Mouse (Mus musculus): ENCODE data around the gene C1s1. TPM values are rescaled to one million over a fixed set of nuclear protein-coding genes. Genes with fewer than 3 reads are reported as not detected.

C1s1 gene
- 2.5 and 2.9 TPM in 2 replicates for polyA plus RNA-seq (2012; rRNA removed)

GRCm38 (mm10) chr6:124542284-124542683 is at the start of gene C1s1:
Gene C1s1, minus strand, starts transcription at chr6:124542359.

GRCm38 (mm10) chr6:124570026-124570425 is 27.9 kb upstream of the C1s1 start, which contains the start of gene C1rb:
Gene C1rb, plus strand, starts transcription at chr6:124570294.

GRCm38 (mm10) chr6:124512355-124512836 is 29.8 kb downstream of the C1s1 start, which contains the start of gene C1ra:
Gene C1ra, plus strand, starts transcription at chr6:124512405.

GRCm38 (mm10) chr6:124492842-124493561 is 49.2 kb downstream of the C1s1 start, which contains the start of gene C1rl:
Gene C1rl, plus strand, starts transcription at chr6:124493113.

Other genes starting within 250 kb of the C1s1 start
- gene Cd163, start 237.7 kb downstream of the C1s1 start, polyA plus RNA-seq (2012; rRNA removed), result 0.01 and 0.04 TPM in 2 replicates
- 56.3 and 67.4 TPM in 2 replicates for gene Pex5, start 127.3 kb downstream of the C1s1 start, polyA plus RNA-seq (2012; rRNA removed)
- gene Clstn3, start 77.6 kb downstream of the C1s1 start, polyA plus RNA-seq (2012; rRNA removed), result 13.7 and 17.0 TPM in 2 replicates
- 0.32 and 0.35 TPM in 2 replicates for gene C1rl, start 49.2 kb downstream of the C1s1 start, polyA plus RNA-seq (2012; rRNA removed)
- 0.12 and 0.24 TPM in 2 replicates for gene C1ra, start 30.0 kb downstream of the C1s1 start, polyA plus RNA-seq (2012; rRNA removed)
- not detected in 2 replicates for gene C1rb, start 27.9 kb upstream of the C1s1 start, polyA plus RNA-seq (2012; rRNA removed)
- gene C1s2, start 93.7 kb upstream of the C1s1 start, polyA plus RNA-seq (2012; rRNA removed), result 0.24 and 0.26 TPM in 2 replicates
- gene Lpcat3, start 120.7 kb upstream of the C1s1 start, polyA plus RNA-seq (2012; rRNA removed), result 36.6 and 50.7 TPM in 2 replicates
- 177 and 187 TPM in 2 replicates for gene Emg1, start 169.8 kb upstream of the C1s1 start, polyA plus RNA-seq (2012; rRNA removed)
- 185 and 198 TPM in 2 replicates for gene Phb2, start 170.0 kb upstream of the C1s1 start, polyA plus RNA-seq (2012; rRNA removed)
- gene Ptpn6, start 196.4 kb upstream of the C1s1 start, polyA plus RNA-seq (2012; rRNA removed), result 5.3 and 7.8 TPM in 2 replicates
- 383 and 432 TPM in 2 replicates for gene Grcc10, start 199.0 kb upstream of the C1s1 start, polyA plus RNA-seq (2012; rRNA removed)
- 0.11 TPM in 1 of 2 replicates, not detected in the other for gene Gm45234, start 213.7 kb upstream of the C1s1 start, polyA plus RNA-seq (2012; rRNA removed)
- 40.9 and 65.1 TPM in 2 replicates for gene Atn1, start 214.2 kb upstream of the C1s1 start, polyA plus RNA-seq (2012; rRNA removed)
- gene Eno2, start 227.3 kb upstream of the C1s1 start, polyA plus RNA-seq (2012; rRNA removed), result 9.1 and 11.8 TPM in 2 replicates
- gene Lrrc23, start 237.4 kb upstream of the C1s1 start, polyA plus RNA-seq (2012; rRNA removed), result 4.2 and 11.4 TPM in 2 replicates